Mouse (Mus musculus): ENCODE data around the gene Gm9837. TPM values are rescaled to one million over a fixed set of nuclear protein-coding genes. Genes with fewer than 3 reads are reported as not detected.

Gm9837 gene
- not detected for total RNA-seq (2023)

DNA sequence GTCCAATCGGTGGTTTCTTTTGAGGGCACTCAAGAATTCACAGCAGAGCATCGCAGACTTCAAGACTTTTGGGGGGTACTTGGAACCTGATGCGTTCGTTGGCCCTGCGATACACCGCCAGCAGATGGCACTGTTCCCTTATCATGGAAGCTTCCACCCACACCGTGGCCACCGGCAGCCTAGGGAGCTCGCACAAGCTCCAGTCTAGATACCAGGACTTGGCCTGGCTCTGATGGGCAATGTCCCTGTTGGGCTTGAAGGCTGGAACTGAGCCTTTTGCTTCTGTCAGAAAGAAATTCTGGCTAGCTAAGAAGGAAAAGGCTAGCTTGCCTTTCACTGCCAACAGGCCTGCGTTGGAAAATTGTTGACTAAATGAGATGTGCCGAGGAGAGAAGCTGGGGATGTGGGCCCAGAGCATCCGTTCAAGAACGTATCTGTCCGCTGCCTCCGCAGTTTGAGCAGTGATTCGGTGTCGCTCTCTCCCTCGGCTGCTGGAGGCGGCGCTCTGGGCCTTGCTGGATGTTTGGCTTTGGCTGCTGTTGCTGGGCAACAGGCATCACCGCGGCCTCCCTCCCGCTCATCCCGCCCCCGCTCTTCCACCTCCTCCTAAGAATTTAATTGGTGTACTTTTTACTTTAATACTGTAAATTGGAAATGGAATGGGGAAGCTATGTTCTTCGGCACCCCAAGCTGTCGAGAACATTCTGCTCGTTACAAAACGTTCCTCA is at the start of gene Gm9837:
Gene Gm9837 (minus strand): TSS at position 512 of the 728 bp plus-strand sequence.

DNA sequence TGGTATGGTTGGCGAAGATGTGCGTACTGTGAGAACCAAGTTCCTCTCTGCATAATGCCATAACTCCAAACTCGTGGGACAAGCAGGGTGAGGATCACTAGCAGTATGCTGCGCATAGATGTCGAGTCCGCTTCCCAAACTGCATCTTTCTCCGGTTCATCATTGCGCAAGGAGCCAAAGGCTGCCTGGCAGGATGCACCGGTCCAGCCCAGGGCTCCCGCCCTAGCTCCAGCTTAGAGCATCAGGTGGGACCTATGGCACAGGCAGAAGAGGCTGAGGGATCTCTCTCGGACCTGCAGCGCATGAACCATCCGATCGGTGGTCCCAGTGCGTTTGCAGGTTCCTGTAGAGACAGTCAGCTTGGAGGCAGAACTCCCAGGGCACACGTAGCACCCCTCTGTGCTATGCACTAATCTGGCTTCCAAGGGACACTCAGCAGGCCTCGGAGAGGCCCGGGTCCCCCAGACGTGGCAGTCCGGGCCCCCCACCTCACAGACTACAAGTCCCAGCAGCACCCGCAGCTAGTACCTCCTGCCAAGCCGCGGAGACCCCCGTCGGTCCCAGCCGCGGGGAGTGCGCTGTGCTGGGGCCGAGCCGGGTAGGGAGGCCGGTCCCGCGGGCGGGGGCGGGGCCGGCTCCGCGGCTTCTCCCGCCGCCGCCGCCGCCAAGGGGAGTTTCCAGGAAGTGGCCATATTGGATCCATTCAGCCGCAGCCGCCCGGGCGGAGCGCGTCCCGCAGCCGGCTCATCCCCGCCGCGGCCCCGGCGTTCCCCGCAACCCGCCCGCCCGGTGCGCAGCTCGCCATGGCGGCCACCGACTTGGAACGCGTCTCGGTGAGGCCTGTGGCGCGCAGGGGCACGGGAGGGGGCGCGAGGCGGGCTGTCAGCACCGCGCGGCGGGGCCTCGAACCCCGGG is 49.2 kb upstream of the Gm9837 start, which contains the start of gene Sept8:
Gene Sept8 (plus strand): TSS at position 51 of the 915 bp plus-strand sequence.

DNA sequence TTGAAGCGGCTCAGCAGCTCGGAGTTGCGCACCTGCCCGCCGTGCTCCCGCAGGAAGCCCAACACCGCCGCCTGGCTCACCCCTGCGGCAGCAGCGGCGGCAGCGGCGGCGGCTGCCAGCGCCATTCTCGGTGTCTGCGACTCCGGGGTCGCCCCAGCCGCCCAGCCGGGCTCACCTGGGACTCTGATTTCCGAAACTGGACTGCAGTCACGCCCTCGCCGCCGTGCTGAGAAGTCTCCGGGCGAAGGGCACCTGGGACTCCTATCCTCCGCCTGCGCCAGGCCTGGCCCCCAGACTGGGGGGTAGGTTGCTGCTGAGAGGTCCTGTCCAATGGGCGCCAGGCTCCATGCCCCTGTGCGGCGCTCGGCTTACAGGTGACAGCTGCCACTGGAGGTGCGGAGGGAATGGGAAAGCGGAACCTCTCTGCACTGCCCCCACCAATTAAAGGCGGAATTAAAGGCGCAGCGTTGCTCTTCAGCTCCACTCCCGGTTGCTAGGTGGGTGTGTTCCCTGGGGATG is 9.6 kb upstream of the Gm9837 start, which contains the start of the genes Gm9945 and Sowaha:
Gene Gm9945 (plus strand): TSS at position 384 of the 519 bp plus-strand sequence.
Gene Sowaha (minus strand): TSS at position 492 of the 519 bp plus-strand sequence.

GRCm38 (mm10) chr11:53456474-53457371 is 13.6 kb downstream of the Gm9837 start, which contains the start of the genes Gm10447 and Shroom1:
Gene Gm10447 (minus strand): TSS chr11:53457110.
Gene Shroom1 (plus strand): TSS chr11:53457205.

GRCm38 (mm10) chr11:53430670-53431346 is 39.5 kb downstream of the Gm9837 start, which contains the start of the genes Uqcrq and Gdf9:
Gene Uqcrq (minus strand): TSS chr11:53430831.
Gene Gdf9 (plus strand): TSS chr11:53431023.

DNA sequence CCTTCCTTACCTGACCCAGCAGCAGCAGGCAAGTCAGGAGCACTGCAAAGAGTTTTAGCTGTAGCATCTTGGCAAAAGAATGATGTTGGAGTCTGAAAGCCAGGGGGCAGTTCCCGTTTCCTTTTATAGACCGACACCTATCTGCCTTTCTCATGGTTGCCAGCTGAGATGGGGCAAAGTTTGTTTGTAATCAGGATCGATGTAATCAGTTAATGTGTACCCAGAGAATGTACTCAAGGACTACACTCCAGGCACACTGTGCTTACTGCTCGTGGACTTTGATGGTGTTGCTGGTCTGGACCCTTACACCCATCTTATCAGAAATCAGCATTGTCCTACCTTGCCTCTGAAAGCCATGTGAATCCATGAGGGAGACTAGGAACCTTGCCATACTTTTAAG is 47.2 kb downstream of the Gm9837 start, which contains the start of gene Leap2:
Gene Leap2 (minus strand): TSS at position 135 of the 400 bp plus-strand sequence.

Other genes with a start within 250 kb of the Gm9837 start
- 10 to 100 TPM; 57.5 to 63.3 TPM for gene Hspa4, start 170.0 kb downstream of the Gm9837 start, total RNA-seq (2023)
- gene Zcchc10, start 145.8 kb downstream of the Gm9837 start, total RNA-seq (2023): 10 to 100 TPM in 1 of 2 experiments, 1 to 10 TPM in 1; 7.6 to 10.6 TPM
- 100 to 1,000 TPM in 1 of 2 experiments, 10 to 100 TPM in 1; 94.9 to 100 TPM for gene Aff4, start 119.6 kb downstream of the Gm9837 start, total RNA-seq (2023)
- gene Leap2, start 47.3 kb downstream of the Gm9837 start, total RNA-seq (2023): not detected
- 100 to 1,000 TPM; 201 to 206 TPM for gene Uqcrq, start 39.6 kb downstream of the Gm9837 start, total RNA-seq (2023)
- gene Gdf9, start 39.5 kb downstream of the Gm9837 start, total RNA-seq (2023): under 1 TPM; 0.58 to 0.71 TPM
- not detected for gene Gm10447, start 13.4 kb downstream of the Gm9837 start, total RNA-seq (2023)
- gene Shroom1, start 13.3 kb downstream of the Gm9837 start, total RNA-seq (2023): under 1 TPM; 0.18 to 0.60 TPM
- gene Gm9945, start 9.7 kb upstream of the Gm9837 start, total RNA-seq (2023): not detected
- gene Sowaha, start 9.8 kb upstream of the Gm9837 start, total RNA-seq (2023): under 1 TPM; 0.33 to 0.42 TPM
- gene Sept8, start 48.8 kb upstream of the Gm9837 start, total RNA-seq (2023): 1 to 10 TPM; 4.6 to 8.5 TPM
- 1 to 10 TPM; 1.6 to 4.2 TPM for gene Kif3a, start 96.9 kb upstream of the Gm9837 start, total RNA-seq (2023)
- gene Il4, start 148.2 kb upstream of the Gm9837 start, total RNA-seq (2023): not detected
- not detected for gene Il13, start 164.2 kb upstream of the Gm9837 start, total RNA-seq (2023)
- gene Rad50, start 236.8 kb upstream of the Gm9837 start, total RNA-seq (2023): 10 to 100 TPM; 13.2 to 13.8 TPM